In the genomic region with DNA sequence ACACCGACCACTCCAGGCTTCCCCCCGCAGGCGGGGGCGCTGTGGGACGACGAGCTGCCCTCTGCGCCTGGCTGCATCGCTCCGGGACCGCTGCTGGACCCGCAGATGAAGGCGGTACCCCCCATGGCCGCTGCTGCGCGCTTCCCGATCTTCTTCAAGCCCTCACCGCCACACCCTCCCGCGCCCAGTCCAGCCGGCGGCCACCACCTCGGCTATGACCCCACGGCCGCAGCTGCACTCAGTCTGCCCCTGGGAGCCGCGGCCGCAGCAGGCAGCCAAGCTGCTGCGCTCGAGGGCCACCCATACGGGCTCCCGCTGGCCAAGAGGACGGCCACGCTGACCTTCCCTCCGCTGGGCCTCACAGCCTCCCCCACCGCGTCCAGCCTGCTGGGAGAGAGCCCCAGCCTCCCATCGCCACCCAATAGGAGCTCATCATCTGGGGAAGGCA, we compare ENCODE assay signal across 8 mouse cellular contexts. TPM values are rescaled to one million over a fixed set of nuclear protein-coding genes. Genes with fewer than 3 reads are reported as not detected.
DNase-seq lines count a peak whose midpoint lies in the region; ATAC-seq lines count a peak whose summit lies in the region.

No protein-coding gene starts in this region.

- H3K9me3 ChIP-seq in kidney, embryonic 15.5 days (replicated peaks), result no peaks in the 10 kb centered on the region

- H3K27me3 ChIP-seq in kidney, embryonic 15.5 days, result peaks cover 95% of the 10 kb centered on the region

- H3K4me3 ChIP-seq in kidney, embryonic 15.5 days (replicated peaks), result peak overlapping the region; percentile 45

- H3K9ac ChIP-seq in kidney, embryonic 15.5 days, result peak overlapping the region; percentile 23; the same call in 1 of the 2 replicates

- H3K4me2 ChIP-seq in kidney, embryonic 15.5 days, result peak overlapping the region; percentile 73

- peaks cover 37% of the 10 kb centered on the region for H3K4me1 ChIP-seq in kidney, embryonic 15.5 days

- under 1% methylated on average over 37 of the region's 37 CpGs for WGBS in kidney, embryonic 15.5 days

- no peak for DNase-seq in kidney, adult 11 months
- peak; percentile 44 for DNase-seq in embryo, embryonic 10.5 days (ENCODE audit: low spot score)
- DNase-seq in heart, postnatal 4 days, result peak; percentile 31
- DNase-seq in lung, postnatal 10 days, result peak; percentile 33
- DNase-seq in urinary bladder, postnatal 25 days (ENCODE audit: low spot score), result no peak
- DNase-seq in layer of hippocampus, postnatal 10 days (ENCODE audit: low spot score in 2 of 2), result no peak
- DNase-seq in B cell, adult 2 months, result no peak

- no peak overlapping the region for H3K27ac ChIP-seq in kidney, embryonic 15.5 days

- no peaks in the 10 kb centered on the region for H3K36me3 ChIP-seq in kidney, embryonic 15.5 days

- peak; percentile 62 for ATAC-seq in kidney, embryonic 15.5 days (replicated peaks; ENCODE audit: low FRiP score)

RNA-seq across cellular contexts. Expression of a gene that starts 6.7 kb away (rescaled TPM):
- 0.12 and 0.13 TPM in 2 replicates for polyA plus RNA-seq in kidney, embryonic 15.5 days (2015; fragmentation: Nextera tagmentation; extraction: Ambion mirVana)
- 1 to 10 TPM; 9.0 TPM for total RNA-seq in heart, postnatal 4 days (2021)
- total RNA-seq in layer of hippocampus, postnatal 10 days (2021), result 100 to 1,000 TPM; 106 to 107 TPM

Comparison
In these comparisons a context has a peak if more than half of its experiments do, and no peak if none do; other contexts are left out.
1. DNase-seq: peak in embryo, embryonic 10.5 days (single experiment), heart, postnatal 4 days (single experiment) and lung, postnatal 10 days (single experiment); none in kidney, adult 11 months (single experiment), urinary bladder, postnatal 25 days (single experiment), layer of hippocampus, postnatal 10 days (0 of 2) and B cell, adult 2 months (0 of 2).
2. RNA of a gene that starts 6.7 kb away (total RNA-seq): 106 to 107 TPM in layer of hippocampus, postnatal 10 days; 9.0 TPM in heart, postnatal 4 days; every median in the first group is over 10 times any median in the second.